Mouse (Mus musculus): ENCODE results near the gene Prdm10.

The Prdm10 gene

DNA sequence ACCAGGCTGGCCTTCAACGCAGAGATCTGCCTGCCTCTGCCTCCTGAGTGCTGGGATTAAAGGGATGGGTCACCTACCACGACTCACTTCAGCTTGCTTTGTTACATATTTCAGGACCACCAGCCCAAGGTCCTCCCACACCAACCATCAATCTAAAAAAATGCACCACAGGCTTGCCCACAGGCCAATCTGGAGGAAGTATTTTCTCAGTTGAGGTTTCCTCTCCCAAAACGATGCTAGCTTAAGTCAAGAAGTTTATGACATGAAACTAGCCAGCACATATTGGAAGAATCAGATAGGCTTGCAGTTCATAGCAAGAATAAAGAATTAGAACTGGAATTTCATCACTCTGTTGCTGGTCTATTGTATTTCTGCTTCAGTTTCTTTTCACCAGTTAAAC is 24.0 kb downstream of the Prdm10 start:
- DNase-seq (ENCODE audit: low spot score), result no peak

DNA sequence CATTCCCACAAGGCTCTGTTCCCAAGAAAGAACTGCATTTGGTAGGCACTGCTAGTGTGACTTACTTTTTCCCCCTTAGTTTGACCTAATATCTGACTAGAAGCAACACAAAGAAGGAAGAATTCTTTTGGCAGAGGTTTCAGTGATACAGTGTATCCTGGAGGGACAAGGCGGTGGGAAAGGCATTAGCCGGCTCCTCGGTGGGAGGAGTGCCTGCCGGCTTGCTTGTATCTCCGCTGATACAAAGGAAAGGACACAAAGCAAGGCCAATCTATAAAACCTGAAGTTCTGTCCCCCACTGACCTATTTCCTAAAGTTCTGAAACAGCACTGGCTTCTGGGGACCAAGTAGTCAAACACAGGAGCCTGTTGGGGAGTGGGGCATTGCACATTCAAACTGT is 24.8 kb downstream of the Prdm10 start:
- DNase-seq (ENCODE audit: low spot score), result peak; percentile 81

DNA sequence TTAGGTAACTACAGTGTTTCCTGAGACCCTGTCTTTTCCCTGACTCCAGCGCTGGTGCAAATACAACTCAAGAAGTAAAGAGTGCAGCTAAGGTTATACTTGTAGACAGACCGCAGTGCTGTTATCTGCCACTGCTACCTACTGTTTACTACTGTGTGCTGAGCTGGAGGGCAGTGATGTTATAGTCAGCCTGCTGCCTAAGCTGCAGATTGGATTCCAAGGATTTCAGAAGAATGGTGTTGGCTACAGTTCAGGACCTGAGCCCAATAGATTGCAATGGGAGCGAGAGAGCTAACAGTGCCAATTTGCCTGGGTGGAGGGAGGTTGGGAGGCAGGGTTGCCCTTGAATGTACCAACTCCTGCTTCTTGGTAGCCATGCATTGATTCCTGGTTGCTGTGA is 25.5 kb downstream of the Prdm10 start:
- peak; percentile 57 for DNase-seq (ENCODE audit: low spot score)

DNA sequence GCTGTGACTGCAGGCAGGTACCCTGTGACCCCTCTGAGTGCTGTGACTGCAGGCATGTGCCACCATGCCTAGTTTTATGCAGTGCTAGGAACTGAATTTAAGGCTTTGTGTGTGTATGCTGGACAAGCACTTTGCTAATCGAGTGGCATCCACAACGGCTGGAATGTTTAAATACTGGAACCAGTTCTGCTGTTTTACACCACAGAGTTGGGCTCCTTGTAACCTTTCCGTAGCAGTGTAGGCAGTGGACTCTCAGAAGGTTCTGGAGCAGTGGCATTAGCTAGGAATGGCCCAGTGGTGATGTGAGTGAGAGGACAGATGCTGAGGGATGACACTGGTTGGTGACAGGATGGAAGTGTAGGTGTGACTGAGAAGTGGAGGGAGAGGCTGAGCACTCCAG is 26.9 kb downstream of the Prdm10 start:
- no peak for DNase-seq (ENCODE audit: low spot score)

DNA sequence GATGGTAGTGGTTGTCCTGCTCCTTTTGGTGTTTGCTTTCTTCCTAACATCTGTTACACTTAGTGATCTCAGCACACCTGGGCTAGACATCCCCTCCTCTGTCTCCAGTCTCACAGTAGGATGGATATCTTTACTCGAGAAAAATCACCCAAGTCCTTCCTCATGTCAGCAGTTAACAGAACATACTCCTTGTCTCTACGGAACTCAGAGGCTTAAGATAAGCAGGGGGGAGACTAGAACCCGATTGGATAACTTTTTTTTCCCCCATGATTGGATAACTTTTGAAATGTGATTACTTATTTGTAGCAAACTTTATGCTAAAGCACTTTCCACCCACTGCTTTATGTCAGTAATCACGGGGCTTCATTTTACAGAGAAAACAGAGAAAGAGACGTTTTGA is 28.7 kb downstream of the Prdm10 start:
- no peak for DNase-seq (ENCODE audit: low spot score)

DNA sequence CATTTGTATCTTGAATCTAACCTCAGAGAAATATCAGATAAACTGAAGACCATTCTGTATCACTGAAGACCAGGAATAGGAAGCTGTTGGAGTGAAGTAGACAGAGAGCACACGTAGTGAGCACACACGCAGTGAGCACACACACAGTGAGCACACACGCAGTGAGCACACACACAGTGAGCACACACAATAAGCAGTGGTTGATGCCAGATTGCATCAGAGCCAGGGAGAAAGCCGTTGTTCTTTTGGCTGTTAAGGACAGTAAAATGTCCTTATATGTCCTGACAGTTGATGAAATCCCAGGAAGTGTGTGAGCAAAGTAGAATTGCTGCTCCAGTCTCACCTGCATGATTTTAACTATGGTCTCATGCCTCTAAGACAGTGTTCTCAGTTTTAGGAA is 30.3 kb downstream of the Prdm10 start:
- no peak for DNase-seq (ENCODE audit: low spot score)

DNA sequence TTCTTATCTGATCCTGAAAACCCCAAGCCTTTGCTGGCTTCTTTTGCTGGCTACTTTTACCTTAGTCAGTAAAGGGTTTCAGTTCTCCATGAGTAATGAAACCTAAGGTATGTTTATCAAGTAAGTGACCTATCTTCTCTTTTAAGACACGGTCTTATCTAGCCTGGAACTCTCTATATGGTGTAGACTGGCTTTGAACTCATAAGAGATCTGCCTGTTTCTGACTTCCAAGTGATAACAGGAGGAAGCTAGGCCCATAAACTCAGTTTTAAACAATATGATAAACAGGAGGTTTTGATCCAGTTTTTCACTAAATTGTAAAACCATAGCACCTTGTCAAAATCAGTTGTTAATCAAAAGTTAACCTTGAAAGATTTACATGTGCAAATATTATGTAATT is 33.5 kb downstream of the Prdm10 start:
- DNase-seq (ENCODE audit: low spot score), result no peak

DNA sequence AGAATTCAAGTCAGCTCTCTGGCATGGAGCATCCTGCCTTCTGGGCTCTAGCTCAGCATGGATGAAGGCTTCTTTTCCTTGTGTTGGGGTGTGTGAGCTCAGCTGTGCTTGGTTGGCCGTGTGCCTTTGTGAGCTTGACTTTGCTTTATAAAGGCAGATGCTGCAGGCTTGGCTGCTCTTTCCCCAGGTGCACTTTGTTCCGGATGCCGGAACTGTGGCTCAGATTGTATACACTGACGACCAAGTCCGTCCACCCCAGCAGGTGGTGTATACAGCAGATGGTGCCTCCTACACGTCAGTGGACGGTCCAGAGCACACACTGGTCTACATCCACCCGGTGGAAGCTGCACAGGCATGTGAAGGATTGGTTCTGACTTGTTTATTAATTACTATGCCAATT is 35.6 kb downstream of the Prdm10 start:
- no peak for DNase-seq (ENCODE audit: low spot score)

DNA sequence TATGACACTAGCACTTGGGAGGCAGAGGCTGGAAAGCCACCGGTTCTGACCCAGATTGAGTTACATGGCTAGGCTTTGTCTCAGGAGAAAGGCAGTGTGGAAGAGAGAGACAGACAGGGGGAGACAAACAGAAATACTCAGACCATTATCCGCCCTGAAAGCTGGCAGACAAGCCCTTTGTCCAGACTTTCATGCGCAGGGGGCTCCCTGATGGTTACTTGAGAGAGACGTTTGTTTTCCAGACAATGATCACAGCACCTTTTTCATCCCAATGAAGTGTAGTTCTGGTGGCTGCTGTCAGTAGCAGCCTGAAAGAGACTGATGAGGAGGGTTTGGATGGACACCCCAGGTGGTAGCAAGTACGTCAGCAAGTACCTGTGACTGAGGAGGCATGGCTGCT is 38.6 kb downstream of the Prdm10 start:
- no peak for DNase-seq (ENCODE audit: low spot score)

DNA sequence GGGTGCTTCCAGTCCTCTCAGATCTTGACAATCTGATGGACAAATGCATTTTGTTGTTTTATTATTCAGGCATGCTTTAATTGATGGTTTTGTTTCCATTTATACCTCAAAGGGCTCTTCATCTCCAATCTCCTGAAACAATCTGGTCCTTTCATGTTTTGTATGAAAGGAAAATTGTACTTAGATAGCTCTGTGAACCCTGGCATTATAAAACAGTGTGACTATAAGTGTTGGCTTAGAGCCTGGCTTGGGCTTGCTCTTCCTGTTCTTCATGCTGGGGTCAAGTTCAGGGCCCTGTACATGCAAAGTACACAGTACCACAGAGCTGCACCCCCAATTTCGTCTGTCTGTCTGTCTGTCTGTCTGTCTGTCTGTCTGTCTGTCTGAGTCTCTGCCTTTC is 40.4 kb downstream of the Prdm10 start:
- no peak for DNase-seq (ENCODE audit: low spot score)

DNA sequence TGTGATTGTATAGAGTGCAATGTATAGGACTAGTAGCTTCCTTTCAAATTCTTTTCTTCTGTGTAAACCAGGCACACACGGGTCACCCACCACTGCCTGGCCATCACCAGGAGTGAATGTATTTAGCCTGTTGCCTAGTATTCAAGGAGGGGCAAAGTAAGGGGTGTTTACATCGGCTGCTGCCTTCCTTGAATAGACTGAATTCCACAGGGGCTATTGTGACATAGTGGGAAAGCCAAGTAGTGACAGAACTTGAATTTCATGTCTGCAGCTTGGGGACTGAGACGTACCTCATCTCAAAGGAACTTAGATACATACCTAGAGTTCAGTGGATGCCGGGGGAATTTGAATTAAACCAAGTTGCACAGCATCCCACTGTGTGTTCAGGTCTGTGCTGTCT is 41.2 kb downstream of the Prdm10 start:
- DNase-seq (ENCODE audit: low spot score), result no peak

DNA sequence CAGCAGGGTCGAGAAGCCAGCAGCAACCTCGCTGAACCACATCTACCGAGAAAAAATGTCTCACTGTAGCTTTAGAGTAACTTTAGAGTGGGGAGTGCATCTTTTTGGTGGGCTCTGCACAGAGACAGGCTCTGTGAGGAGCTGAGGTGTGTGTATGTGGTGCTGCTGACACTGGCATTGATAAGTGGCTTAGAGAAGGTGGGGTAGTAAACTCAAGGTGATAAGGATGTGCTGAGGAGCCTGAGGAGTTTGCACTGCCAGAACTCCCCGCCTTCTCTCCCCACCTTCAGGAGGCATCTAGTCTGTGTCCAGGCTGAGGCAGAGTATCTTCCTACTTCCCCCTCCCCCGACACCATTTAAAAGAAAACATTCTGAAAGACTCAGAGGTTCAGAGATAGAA is 41.8 kb downstream of the Prdm10 start:
- DNase-seq (ENCODE audit: low spot score), result no peak

DNA sequence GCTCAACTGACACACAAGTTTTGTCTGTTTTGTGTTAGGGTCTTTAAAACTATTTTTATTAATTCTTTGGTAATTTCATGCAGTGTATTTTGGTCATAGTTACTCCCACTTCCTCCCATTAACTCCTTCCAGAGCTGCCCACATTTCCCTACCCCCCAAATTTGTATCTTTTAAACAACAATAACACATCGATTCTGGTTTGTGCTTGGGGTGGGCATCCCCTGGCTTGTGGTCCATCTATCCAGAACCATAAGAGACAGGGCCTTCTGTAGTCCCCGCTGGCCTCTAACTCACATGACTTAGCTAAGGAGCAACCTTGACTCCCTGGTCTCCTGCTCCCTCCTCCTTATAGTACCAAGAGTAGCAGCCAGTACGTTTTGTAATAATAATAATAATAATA is 50.5 kb downstream of the Prdm10 start:
- no peak for DNase-seq (ENCODE audit: low spot score)

DNA sequence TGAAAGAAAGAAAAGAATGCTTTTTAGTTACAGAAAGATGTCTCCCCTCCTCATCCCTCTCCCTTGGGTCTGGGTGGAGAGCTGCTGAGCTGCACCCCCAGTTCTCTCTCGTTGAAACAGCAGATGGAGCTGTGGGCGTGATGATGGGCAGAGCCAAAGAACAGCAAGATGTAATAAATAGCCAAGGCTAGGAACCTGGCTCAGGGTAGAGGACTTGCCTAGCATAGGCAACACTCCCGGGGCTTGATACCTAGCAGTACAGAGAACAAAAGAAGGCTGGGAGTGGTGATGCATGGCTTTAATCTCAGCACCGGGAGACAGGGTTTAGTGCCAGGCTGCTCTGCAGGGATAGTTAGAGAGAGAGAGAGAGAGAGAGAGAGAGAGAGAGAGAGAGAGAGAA is 50.9 kb downstream of the Prdm10 start:
- no peak for DNase-seq (ENCODE audit: low spot score)

DNA sequence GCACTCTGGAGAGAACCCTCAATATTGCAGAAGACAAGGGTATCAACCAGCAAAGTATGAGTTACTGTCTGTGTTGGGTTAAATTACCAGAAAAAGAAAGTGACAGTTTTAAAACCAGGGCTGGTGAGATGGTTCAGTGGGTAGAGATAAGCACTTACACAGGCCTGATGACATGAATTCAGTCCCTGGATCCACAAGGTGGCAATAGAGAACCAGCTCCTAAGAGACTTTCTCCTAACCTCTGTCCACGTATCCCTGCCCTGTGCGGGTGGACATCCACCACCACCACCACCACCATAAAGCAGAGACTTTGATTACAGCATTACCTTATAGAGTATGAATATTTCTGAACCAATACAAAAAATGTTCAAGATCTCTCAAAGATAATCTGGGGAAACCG is 51.6 kb downstream of the Prdm10 start:
- no peak for DNase-seq (ENCODE audit: low spot score)

DNA sequence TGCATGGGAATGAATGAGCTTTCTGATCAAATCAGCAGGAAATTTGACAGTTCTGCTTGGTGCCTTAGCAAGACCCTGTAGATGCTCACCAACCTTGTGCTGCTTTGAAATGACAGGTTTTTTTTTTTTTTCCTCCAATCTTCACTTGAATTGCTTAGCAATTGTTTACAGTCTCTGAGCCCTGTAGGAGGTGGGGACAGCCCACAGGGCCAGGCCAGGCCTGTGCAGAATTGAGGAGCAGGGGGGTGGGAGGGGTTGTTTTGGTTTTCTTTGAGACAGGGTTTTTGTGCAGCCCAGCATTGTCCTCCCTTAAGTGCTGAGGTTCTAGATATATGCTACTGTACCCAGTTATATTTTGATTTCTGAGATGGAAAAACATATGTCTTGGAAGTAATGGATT is 52.5 kb downstream of the Prdm10 start:
- no peak for DNase-seq (ENCODE audit: low spot score)

DNA sequence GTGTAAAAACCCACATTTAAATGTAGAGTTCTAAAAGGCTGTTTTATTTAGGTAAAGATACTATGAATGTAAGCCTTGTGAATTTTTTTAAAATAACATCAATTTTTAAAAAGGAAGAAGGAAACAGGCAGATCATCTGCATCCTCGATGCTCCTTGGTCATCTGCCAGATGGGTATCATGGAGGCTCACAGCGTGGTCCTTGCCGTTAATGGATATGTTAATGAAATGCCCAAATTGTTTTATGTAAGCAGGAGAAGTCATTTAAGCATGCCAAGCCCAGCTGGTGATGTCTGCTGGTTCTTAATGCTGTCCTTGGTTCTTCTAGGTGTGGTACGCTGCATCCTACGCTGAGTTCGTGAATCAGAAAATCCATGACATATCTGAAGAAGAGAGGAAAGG is 54.7 kb downstream of the Prdm10 start:
- DNase-seq (ENCODE audit: low spot score), result no peak

DNA sequence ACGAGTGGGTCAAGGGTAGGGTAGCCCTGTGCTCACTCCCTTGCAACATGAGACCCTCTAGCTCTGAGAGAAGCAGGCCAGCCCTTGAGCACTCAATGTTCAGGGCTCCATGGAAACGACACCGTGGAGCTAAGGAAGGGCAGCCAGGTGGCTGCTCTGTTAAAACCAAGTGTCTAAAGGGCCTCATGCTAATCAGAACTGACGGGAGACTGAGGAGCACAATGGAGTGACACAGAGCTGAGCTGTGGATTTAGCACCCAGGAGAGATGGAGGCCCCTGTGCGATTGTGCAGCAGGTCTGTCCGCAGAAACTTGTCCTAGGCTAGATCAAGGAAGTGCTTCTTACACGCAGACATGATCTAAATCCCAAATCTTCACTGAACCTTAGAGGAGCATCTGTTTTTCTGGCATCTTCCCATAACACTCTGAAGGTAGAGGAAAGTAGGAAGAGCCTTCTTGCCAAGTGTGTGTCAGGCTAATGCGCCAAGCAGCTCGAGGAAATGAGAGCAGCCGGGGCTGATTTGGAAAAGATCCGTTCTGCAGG is 64.0 kb downstream of the Prdm10 start:
- DNase-seq (ENCODE audit: low spot score), result no peak

DNA sequence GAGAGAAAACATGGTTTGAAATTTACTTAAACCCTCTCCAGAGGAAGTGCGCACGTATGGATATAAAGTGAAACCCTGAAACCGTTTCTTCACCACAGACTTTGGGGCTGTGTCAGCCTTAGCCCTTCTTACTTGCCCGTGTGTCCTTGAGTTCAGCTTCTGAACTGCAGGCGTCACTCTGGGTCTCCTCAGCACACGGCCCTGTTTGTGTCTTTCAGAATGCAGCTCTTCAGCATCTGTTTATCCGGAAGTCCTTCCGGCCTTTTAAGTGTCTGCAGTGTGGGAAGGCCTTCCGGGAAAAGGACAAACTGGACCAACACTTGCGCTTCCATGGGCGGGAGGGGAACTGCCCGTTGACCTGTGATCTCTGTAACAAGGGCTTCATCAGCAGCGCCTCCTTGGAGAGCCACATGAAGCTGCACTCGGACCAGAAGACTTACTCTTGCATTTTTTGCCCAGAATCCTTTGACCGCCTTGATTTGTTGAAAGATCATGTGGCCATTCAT is 66.3 kb downstream of the Prdm10 start:
- DNase-seq (ENCODE audit: low spot score), result no peak

DNA sequence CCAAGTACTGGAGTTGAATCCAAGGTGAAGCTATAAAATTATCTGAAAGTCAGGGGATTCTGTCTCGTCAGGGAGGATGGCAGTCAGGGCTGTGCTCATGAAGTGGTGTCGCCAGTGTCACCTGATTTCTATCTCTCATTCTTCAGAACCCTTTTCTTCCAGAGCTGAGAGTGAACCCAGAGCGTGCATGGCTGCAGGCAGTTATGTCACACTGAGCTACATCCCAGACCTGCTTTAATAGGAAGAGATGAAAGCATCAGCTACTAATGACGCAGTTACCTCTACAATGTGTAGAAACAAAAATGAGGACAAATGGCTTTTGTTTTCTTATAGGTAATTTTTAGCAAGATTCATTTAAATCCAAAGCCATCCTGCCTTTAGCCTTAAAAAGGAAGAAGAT is 68.1 kb downstream of the Prdm10 start:
- no peak for DNase-seq (ENCODE audit: low spot score)

DNA sequence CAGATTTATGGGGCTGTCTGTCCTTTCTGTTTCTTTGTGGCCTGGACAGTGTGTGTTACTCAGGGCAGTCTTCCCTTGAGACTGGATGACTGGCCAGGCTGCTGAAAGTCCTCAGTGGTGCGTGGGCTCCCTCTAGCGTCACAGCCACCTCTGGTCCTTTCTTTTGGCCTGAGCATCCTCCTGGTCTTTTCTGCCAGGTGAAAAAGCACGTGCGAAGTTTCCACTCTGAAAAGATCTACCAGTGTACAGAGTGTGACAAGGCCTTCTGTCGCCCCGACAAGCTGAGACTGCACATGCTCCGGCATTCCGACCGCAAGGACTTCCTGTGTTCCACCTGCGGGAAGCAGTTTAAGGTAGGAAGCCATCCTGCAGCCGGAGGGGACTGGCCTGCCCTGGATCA is 68.6 kb downstream of the Prdm10 start:
- peak; percentile 27 for DNase-seq (ENCODE audit: low spot score)

DNA sequence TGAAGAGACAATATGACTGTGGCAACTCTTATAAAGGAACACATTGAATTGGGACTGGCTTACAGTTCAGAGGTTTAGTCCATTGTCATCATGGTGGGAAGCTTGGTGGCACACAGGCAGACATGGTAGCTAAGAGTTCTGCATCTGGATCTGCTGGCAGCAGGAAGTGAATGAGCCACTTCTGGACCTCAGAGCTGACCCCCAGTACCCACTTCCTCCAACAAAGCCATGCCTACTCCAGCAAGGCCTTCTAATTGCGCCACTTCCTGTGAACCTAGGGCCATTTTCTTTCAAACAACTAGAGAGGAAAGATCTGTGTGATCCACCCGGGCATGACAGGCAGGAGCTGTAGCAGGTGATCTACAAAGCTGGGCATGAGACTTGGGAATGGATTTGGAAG is 72.4 kb downstream of the Prdm10 start:
- no peak for DNase-seq (ENCODE audit: low spot score)

DNA sequence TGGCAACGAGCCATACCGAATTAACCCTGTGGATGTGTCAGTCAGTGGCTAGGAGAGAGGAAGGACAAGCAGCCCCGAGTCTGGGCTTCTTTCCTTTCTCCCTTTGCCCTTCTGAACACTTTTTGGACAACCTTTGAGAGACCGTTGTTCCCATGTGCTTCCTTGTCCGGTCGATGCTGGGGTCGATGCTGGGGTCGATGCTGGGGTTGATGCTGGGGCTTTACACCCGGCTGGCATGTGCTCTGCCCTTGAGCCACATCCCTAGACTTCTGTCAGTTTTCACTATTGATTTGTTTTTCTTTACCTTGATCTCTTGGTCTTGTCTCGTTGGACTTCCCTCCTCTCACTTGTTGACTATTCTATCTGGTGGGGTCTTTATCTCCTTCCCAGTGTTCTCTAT is 73.2 kb downstream of the Prdm10 start:
- no peak for DNase-seq (ENCODE audit: low spot score)

DNA sequence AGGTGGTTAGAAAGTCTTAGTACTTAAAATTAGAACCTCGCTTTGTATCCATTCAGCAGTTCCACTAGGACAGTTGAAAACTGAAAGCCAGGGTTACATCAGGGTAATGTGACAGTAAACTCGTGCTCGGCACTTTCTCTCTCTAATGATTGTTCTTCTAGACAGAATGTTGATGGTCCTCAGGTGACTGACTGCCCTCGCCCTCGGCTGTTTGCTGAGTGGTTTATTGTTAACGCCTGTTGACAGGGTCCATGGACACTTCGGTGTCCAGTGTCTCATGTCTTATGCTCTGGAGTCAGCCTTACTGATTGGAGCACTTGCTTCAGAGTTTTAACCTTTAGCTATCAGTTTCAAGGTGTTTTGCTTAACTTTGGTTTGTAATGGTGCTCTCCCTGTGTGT is 73.7 kb downstream of the Prdm10 start:
- DNase-seq (ENCODE audit: low spot score), result no peak
